Mouse (Mus musculus) bone marrow, adult 2 months (tissue): ENCODE measurements around the gene Bfsp2.

Experiments
- CTCF ChIP-seq: fragments of 200-500 bp; IDR thresholded peaks from 2 replicates; pipeline ENCODE4 v1.5.1; 2011; ENCODE audit warnings: low read length, control low read depth; ENCODE audit not compliant: control insufficient read depth, insufficient read depth
- POLR2A ChIP-seq: fragments of 200-500 bp; IDR thresholded peaks from 2 replicates; pipeline ENCODE4 v1.6.1; 2011; ENCODE audit warnings: low read depth, mild to moderate bottlenecking, control low read depth, low read length, borderline replicate concordance; ENCODE audit not compliant: control insufficient read depth

- TF ChIP-seq CTCF (no peak), POLR2A (no peak)
These were observed 96.0 kb downstream of the Bfsp2 start for GRCm38 (mm10) chr9:103384141-103384796.
